Mouse (Mus musculus) lung, postnatal 0 days (tissue): ENCODE measurements around the gene Slc30a7. TPM values are rescaled to one million over a fixed set of nuclear protein-coding genes. Genes with fewer than 3 reads are reported as not detected.

Source experiments
- ATAC-seq: fragments of 200-750 bp; cut with Nextera tagmentation; 2 replicates; pipeline ENCODE4 v1.8.0; 2017; ENCODE audit warnings: moderate library complexity
- DNase-seq: peaks from one replicate; pipeline ENCODE4 v3.0.0-alpha.2; 2016; ENCODE audit warnings: low spot score
- H3K27ac ChIP-seq: fragments of 300-500 bp; sonication (generic); 2 replicates; pipeline ENCODE4 v1.5.1; 2014; ENCODE audit warnings: antibody characterized with exemption, mild to moderate bottlenecking, low read length, mixed read lengths
- H3K27me3 ChIP-seq: fragments of 300-500 bp; sonication (generic); replicated peaks from 2 replicates; pipeline ENCODE4 v1.6.1; 2014; ENCODE audit warnings: low read length, mixed read lengths; ENCODE audit not compliant: insufficient read depth
- H3K36me3 ChIP-seq: fragments of 300-500 bp; sonication (generic); 2 replicates; pipeline ENCODE4 v1.6.1; 2014; ENCODE audit warnings: low read length, mixed read lengths; ENCODE audit not compliant: insufficient read depth
- H3K4me1 ChIP-seq: fragments of 300-500 bp; sonication (generic); 2 replicates; pipeline ENCODE4 v1.6.1; 2014; ENCODE audit warnings: antibody characterized with exemption, low read depth, low read length, mixed read lengths; ENCODE audit not compliant: insufficient read depth
- H3K4me2 ChIP-seq: fragments of 300-500 bp; sonication (generic); replicated peaks from 2 replicates; pipeline ENCODE4 v1.6.1; 2014; ENCODE audit warnings: low read depth, mild to moderate bottlenecking, low read length, moderate library complexity, mixed read lengths
- H3K4me3 ChIP-seq: fragments of 300-500 bp; sonication (generic); 2 replicates; pipeline ENCODE4 v1.5.1; 2014; ENCODE audit warnings: low read depth, low read length
- H3K9ac ChIP-seq: fragments of 300-500 bp; sonication (generic); replicated peaks from 2 replicates; pipeline ENCODE4 v1.6.1; 2014; ENCODE audit warnings: low read depth, mild to moderate bottlenecking
- H3K9me3 ChIP-seq: fragments of 300-500 bp; sonication (generic); 2 replicates; pipeline ENCODE4 v1.6.1; 2016; ENCODE audit warnings: low read length, mixed read lengths
- CTCF ChIP-seq: IDR thresholded peaks from 2 replicates; pipeline ENCODE4 v1.5.1; 2016; ENCODE audit warnings: antibody characterized with exemption, mild to moderate bottlenecking
- EP300 ChIP-seq: IDR thresholded peaks from 2 replicates; pipeline ENCODE4 v1.6.1; 2016; ENCODE audit warnings: antibody characterized with exemption, mild to moderate bottlenecking, control low read depth
- WGBS: fragments of 180-500 bp; shearing (Covaris S2); extraction: QIAGEN DNeasy Blood & Tissue Kit; methylation state at CpG from one replicate; pipeline ENCODE4 v1.1.7; 2014; 5-methylcytosine and 5-hydroxymethylcytosine counted together
- polyA plus RNA-seq: library from polyadenylated mRNA; unstranded; fragments of >200 nt; fragmentation: Nextera tagmentation; extraction: Ambion mirVana; gene quantifications from 2 replicates; pipeline ENCODE4 v1.2.1, GENCODE M21; 2015

Slc30a7 gene
- polyA plus RNA-seq: 25.0 and 29.0 TPM in 2 replicates

DNA sequence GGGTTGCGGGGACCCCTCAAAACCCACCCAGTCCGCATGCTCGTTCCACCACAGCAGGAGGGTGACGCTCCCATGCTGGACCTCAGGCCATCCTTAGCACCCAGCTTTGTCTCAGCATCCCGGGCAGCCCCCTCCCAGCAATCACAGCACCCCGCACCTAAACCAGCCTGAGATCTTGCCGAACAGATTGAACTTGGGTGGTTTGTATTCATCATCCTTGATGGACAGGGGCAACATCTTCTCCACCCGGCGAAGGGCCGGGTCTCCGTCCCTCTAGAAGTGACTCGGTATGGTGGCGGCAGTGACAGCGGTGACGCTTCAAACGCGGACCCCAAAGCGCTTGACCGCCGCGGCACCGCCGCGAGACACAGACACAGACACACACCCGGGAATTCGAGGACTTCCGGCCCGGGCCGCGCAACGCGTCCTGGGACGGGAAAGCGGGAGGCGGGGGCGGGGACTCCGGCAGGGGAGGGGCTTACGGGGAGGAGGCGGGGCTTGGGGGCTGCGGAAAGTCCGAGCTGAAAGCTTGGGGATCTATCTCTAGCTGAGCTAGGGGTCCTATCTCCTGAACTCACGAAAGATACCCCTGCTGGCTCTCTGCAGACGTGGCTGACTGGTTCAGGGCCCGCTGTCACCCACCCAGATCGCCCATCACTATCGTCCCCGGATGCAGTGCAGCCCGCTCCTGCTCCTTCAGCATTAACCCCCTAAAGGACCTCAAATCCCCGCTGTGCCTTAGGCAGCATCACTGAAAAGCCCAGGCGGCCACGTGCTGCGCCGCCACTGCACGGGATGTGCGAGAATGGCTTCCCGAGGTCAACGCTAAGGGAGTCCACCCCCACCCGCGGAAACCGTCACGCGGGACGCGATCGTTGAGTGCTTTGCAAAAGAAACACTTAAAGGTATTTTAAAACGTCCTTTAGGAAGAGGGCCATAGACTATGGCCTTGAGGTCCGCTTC lies at the start of gene Slc30a7, which contains the start of gene Extl2:
Gene Slc30a7 (minus strand): TSS at position 429 of the 963 bp plus-strand sequence.
Gene Extl2 (plus strand): TSS at position 485 of the 963 bp plus-strand sequence.
- Histone ChIP-seq H3K4me3 (peak within 1 kb of the TSS; percentile 83), H3K4me1 (no peaks in the 10 kb centered on the region), H3K27me3 (no peaks in the 10 kb centered on the region), H3K9me3 (no peaks in the 10 kb centered on the region), H3K9ac (peak within 1 kb of the TSS; percentile 78), H3K36me3 (no peaks in the 10 kb centered on the region), H3K4me2 (peak within 1 kb of the TSS; percentile 97), H3K27ac (peak within 1 kb of the TSS; percentile 86)
- WGBS: under 1% methylated on average over 67 of the region's 67 CpGs
- TF ChIP-seq CTCF: no peak
- DNase-seq: peak; percentile 89
- peak; percentile 96 for ATAC-seq

DNA sequence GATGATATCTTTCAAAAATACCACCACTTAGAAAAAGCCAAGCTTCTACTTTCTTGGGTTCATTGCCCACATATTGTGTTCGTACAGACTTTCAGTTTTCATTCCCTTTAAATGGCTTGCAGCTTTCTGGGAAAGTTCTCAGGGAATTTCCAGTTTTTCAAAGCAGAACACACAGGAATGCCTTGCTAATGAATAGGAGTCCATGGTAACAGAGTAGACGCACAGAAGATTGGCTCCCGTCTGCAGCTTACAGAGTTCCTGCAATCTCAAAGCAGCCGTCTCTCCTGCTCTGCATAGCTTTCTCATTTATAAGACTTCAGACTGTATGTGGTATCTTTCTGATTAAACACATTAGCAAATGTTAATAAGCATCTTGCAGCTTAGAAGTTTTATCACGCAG lies 39.8 kb upstream of the Slc30a7 start:
- no peak overlapping the region for H3K4me2 ChIP-seq
- TF ChIP-seq CTCF: no peak
- TF ChIP-seq EP300: no peak
- WGBS: 63% methylated on average over 5 of the region's 5 CpGs
- H3K9me3 ChIP-seq: no peaks in the 10 kb centered on the region
- H3K27me3 ChIP-seq: no peaks in the 10 kb centered on the region
- DNase-seq (no peak), ATAC-seq (no peak)
- no peak overlapping the region for H3K9ac ChIP-seq
- H3K36me3 ChIP-seq: no peaks in the 10 kb centered on the region
- no peak overlapping the region for H3K4me3 ChIP-seq
- H3K4me1 ChIP-seq: no peaks in the 10 kb centered on the region
- no peak overlapping the region for H3K27ac ChIP-seq

DNA sequence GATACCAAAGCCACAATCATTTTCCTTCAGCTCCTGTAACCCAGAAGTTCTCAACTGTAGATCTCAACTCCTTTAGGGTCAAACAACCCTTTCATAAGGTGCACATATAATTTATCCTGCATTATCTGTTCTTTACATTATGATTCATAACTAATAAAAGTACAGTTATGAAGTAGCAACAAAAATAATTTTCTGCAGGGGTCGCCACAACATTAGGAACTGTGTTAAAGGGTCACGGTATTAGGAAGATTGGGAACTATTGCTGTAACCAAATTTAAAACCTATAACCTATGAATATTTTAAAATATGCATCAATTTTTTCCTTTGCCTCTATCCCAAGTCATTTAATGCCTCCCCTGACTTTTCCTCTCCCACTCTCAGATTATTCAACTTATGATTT lies 38.8 kb upstream of the Slc30a7 start:
- Histone ChIP-seq H3K9me3 (no peaks in the 10 kb centered on the region), H3K4me1 (no peaks in the 10 kb centered on the region), H3K27me3 (no peaks in the 10 kb centered on the region), H3K4me2 (no peak overlapping the region), H3K4me3 (no peak overlapping the region), H3K9ac (no peak overlapping the region), H3K27ac (no peak overlapping the region), H3K36me3 (no peaks in the 10 kb centered on the region)
- WGBS: 63% methylated on average over 2 of the region's 2 CpGs
- peak; percentile 39 for TF ChIP-seq CTCF
- no peak for TF ChIP-seq EP300
- ATAC-seq: no peak
- no peak for DNase-seq

DNA sequence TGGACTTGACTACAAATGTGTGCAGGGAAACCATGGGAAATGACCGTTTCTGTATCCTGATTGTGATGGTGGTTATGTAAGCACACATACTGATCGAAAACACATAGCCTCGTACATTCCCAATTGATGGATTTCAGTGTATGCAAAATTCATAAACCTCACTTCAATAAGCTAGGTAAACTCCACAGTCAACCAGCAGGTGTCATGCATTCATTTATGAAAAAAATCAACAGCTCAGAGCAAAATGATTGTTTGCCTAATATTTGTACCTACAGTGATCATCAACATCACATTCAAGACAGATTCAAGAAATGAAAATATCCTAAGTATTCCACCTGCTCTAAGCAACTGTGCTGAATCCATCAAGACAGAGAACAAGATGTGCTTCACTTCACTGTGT lies 33.6 kb upstream of the Slc30a7 start:
- ATAC-seq: no peak
- H3K9ac ChIP-seq: no peak overlapping the region
- no peaks in the 10 kb centered on the region for H3K9me3 ChIP-seq
- WGBS: 73% methylated on average over 3 of the region's 3 CpGs
- H3K36me3 ChIP-seq: no peaks in the 10 kb centered on the region
- DNase-seq: no peak
- H3K27ac ChIP-seq: no peak overlapping the region
- no peak overlapping the region for H3K4me2 ChIP-seq
- TF ChIP-seq EP300: no peak
- TF ChIP-seq CTCF: peak; percentile 50
- H3K4me1 ChIP-seq: no peaks in the 10 kb centered on the region
- H3K4me3 ChIP-seq: no peak overlapping the region
- no peaks in the 10 kb centered on the region for H3K27me3 ChIP-seq

DNA sequence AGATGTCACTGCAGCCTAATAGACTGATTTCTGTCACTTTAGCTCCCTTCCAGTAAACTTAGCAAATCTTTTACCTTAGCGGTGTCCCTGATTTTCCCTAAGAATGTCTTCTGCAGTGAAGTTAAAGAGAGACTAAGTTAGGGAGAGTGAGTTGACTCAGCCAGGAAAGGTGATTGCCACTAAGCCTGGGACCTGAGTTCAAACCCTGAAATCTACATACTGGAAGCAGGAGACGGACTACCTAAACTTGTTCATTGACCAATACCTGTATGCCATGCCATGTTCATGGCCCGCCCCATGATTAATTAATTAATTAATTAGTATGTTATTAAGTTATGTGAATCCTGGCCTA lies 26.6 kb upstream of the Slc30a7 start:
- Histone ChIP-seq H3K9me3 (no peaks in the 10 kb centered on the region), H3K4me1 (no peaks in the 10 kb centered on the region), H3K36me3 (no peaks in the 10 kb centered on the region), H3K27me3 (no peaks in the 10 kb centered on the region), H3K9ac (no peak overlapping the region), H3K4me2 (no peak overlapping the region), H3K4me3 (no peak overlapping the region), H3K27ac (no peak overlapping the region)
- TF ChIP-seq EP300 (no peak), CTCF (peak; percentile 78)
- 59% methylated on average over 3 of the region's 3 CpGs for WGBS
- ATAC-seq (no peak), DNase-seq (peak; percentile 79)

DNA sequence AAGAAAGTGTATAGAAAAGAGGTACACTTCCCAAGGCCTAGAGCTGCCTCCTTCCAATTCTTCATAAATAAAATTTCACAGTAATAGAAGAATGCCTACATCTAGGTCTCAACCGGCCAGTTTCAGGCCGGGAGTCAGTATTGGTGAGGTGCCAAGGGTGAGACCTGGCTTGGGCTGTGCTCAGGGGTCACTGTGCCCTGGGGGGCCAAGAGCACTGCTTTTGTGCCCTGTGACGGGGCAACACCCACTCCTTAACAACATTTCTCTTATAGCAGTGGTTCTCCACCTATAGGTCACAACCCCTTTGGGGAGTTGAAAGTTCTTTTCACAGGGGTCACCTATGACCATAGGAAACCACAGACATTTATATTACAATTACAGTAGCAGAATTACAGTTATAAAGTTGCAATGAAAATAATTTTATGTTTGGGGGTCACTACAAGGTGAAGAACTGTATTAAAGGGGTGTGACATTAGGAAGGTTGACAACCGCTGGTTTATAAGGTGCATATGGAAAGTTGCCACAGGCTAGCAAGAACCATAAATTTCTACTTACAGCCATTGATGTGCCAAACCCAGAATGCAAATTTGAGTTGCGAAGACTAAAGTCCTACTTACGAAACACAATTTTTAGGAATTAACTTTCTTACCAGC lies 26.1 kb upstream of the Slc30a7 start:
- Histone ChIP-seq H3K4me1 (no peaks in the 10 kb centered on the region), H3K4me3 (no peak overlapping the region), H3K9ac (no peak overlapping the region), H3K4me2 (no peak overlapping the region), H3K27me3 (no peaks in the 10 kb centered on the region), H3K27ac (no peak overlapping the region), H3K36me3 (no peaks in the 10 kb centered on the region), H3K9me3 (no peaks in the 10 kb centered on the region)
- TF ChIP-seq CTCF: no peak
- TF ChIP-seq EP300: no peak
- no peak for ATAC-seq
- WGBS: 55% methylated on average over 6 of the region's 6 CpGs
- DNase-seq: no peak
